Mouse (Mus musculus) hindbrain, embryonic 15.5 days (tissue): Measurements from ENCODE around the gene Panx2. TPM values are rescaled to one million over a fixed set of nuclear protein-coding genes. Genes with fewer than 3 reads are reported as not detected.
A peak's percentile ranks its signal among the peaks of the same experiment; 100 is the strongest.

Experiments used
- ATAC-seq: fragments of 200-750 bp; cut with Nextera tagmentation; 2 replicates; pipeline ENCODE4 v1.8.0; 2017; ENCODE audit warnings: low read depth, moderate number of reproducible peaks, moderate TSS enrichment; ENCODE audit not compliant: low FRiP score
- H3K27ac ChIP-seq: fragments of 300-500 bp; sonication (generic); replicated peaks from 2 replicates; pipeline ENCODE4 v1.5.1; 2015; ENCODE audit warnings: mild to moderate bottlenecking, inconsistent platforms
- H3K27me3 ChIP-seq: fragments of 300-500 bp; sonication (generic); 2 replicates; pipeline ENCODE4 v1.6.1; 2015; ENCODE audit warnings: control low read depth, inconsistent platforms
- H3K36me3 ChIP-seq: fragments of 300-500 bp; sonication (generic); 2 replicates; pipeline ENCODE4 v1.6.1; 2015; ENCODE audit warnings: control low read depth, inconsistent platforms
- H3K4me1 ChIP-seq: fragments of 300-500 bp; sonication (generic); replicated peaks from 2 replicates; pipeline ENCODE4 v1.6.1; 2015; ENCODE audit warnings: control low read depth, inconsistent platforms
- H3K4me2 ChIP-seq: fragments of 300-500 bp; sonication (generic); 2 replicates; pipeline ENCODE4 v1.6.1; 2015; ENCODE audit warnings: moderate library complexity, mild to moderate bottlenecking, inconsistent platforms
- H3K4me3 ChIP-seq: fragments of 300-500 bp; sonication (generic); 2 replicates; pipeline ENCODE4 v1.5.1; 2015; ENCODE audit warnings: mild to moderate bottlenecking, inconsistent platforms
- H3K9ac ChIP-seq: fragments of 300-500 bp; sonication (generic); 2 replicates; pipeline ENCODE4 v1.6.1; 2015; ENCODE audit warnings: inconsistent platforms
- H3K9me3 ChIP-seq: fragments of 300-500 bp; sonication (generic); 2 replicates; pipeline ENCODE4 v1.6.1; 2016; ENCODE audit warnings: control low read depth, inconsistent platforms
- WGBS: fragments of 180-500 bp; shearing (Covaris S2); methylation state at CpG from one replicate; pipeline ENCODE4 v1.1.7; 2015; 5-methylcytosine and 5-hydroxymethylcytosine counted together
- polyA plus RNA-seq: library from polyadenylated mRNA; unstranded; fragments of >200 nt; fragmentation: Nextera tagmentation; extraction: Ambion mirVana; gene quantifications from 2 replicates; pipeline ENCODE4 v1.2.1, GENCODE M21; 2015

Gene Panx2
- polyA plus RNA-seq, 1 experiment from 2014 or later: 9.2 TPM

DNA sequence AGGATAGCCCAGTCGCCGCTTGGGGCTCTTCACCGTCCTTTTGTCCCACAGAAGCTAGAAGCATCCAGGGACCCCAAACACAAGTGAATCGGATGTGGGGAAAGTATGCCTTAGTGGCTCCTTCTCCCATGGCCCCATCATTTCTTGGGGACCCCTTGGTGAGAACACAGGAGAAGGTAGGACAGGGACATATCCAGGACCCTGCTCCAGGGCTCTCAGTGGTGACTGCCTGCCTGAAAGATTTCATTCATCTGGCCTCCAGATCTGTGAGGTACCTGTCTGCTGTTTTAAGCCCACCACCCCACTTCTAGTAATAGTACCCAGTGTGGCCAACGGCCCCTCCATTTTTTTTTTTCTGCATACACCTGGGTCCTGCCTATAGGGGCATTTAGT, 3.0 kb downstream of the Panx2 start:
- 84% methylated on average over 5 of the region's 5 CpGs for WGBS
- no peak for ATAC-seq
- H3K9ac ChIP-seq: no peak overlapping the region
- no peak overlapping the region for H3K27ac ChIP-seq
- H3K9me3 ChIP-seq: no peaks in the 10 kb centered on the region
- H3K27me3 ChIP-seq: peaks cover 21% of the 10 kb centered on the region
- no peak overlapping the region for H3K4me2 ChIP-seq
- no peak overlapping the region for H3K4me3 ChIP-seq
- H3K4me1 ChIP-seq: peaks cover 20% of the 10 kb centered on the region
- H3K36me3 ChIP-seq: no peaks in the 10 kb centered on the region

- Histone ChIP-seq H3K4me2 (no peak overlapping the region), H3K27me3 (peaks cover 25% of the 10 kb centered on the region), H3K4me1 (peaks cover 20% of the 10 kb centered on the region), H3K4me3 (no peak overlapping the region), H3K27ac (no peak overlapping the region), H3K9ac (no peak overlapping the region), H3K9me3 (no peaks in the 10 kb centered on the region), H3K36me3 (no peaks in the 10 kb centered on the region)
- 77% methylated on average over 7 of the region's 7 CpGs for WGBS
- ATAC-seq: no peak
Measured at GRCm38 (mm10) chr15:89063001-89063400, 3.5 kb downstream of the Panx2 start.

DNA sequence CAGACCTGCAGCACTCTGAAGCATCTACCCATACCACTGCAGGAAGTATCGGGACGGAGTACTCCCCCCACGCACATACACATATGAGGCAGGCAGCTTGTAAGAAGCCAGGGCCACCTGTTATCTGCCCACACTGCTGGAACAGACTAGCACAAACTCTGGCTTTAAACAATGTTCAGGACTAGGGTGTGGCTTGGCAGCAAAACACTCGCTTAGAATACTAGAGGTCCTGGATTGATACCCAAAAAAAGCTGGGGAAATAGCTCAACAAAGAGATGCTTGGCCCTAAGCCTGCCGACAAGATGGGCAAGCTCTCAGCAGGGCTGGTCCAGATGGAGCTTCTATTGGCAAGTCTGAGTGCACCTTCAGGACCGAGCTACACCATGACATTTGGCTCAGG, 4.0 kb downstream of the Panx2 start:
- no peak overlapping the region for H3K9ac ChIP-seq
- no peak overlapping the region for H3K4me3 ChIP-seq
- H3K27ac ChIP-seq: no peak overlapping the region
- peaks cover 20% of the 10 kb centered on the region for H3K4me1 ChIP-seq
- H3K4me2 ChIP-seq: no peak overlapping the region
- H3K9me3 ChIP-seq: no peaks in the 10 kb centered on the region
- peaks cover 25% of the 10 kb centered on the region for H3K27me3 ChIP-seq
- no peaks in the 10 kb centered on the region for H3K36me3 ChIP-seq
- whole genome bisulfite sequencing: 71% methylated on average over 6 of the region's 6 CpGs
- ATAC-seq: no peak

- no peak overlapping the region for H3K4me2 ChIP-seq
- ATAC-seq: no peak
- H3K36me3 ChIP-seq: no peaks in the 10 kb centered on the region
- H3K4me1 ChIP-seq: peaks cover 12% of the 10 kb centered on the region
- 96% methylated on average over 5 of the region's 5 CpGs for WGBS
- no peak overlapping the region for H3K27ac ChIP-seq
- no peak overlapping the region for H3K9ac ChIP-seq
- no peaks in the 10 kb centered on the region for H3K9me3 ChIP-seq
- H3K4me3 ChIP-seq: no peak overlapping the region
- peaks cover 25% of the 10 kb centered on the region for H3K27me3 ChIP-seq
Measured at GRCm38 (mm10) chr15:89064891-89065290, 5.4 kb downstream of the Panx2 start.

- peaks cover 25% of the 10 kb centered on the region for H3K27me3 ChIP-seq
- H3K4me1 ChIP-seq: no peaks in the 10 kb centered on the region; the same call in 1 of the 2 replicates
- WGBS: 42% methylated on average over 35 of the region's 35 CpGs
- H3K36me3 ChIP-seq: no peaks in the 10 kb centered on the region
- ATAC-seq: no peak
- H3K4me2 ChIP-seq: no peak overlapping the region
- no peaks in the 10 kb centered on the region for H3K9me3 ChIP-seq
- no peak overlapping the region for H3K9ac ChIP-seq
- no peak overlapping the region for H3K4me3 ChIP-seq
- no peak overlapping the region for H3K27ac ChIP-seq
Measured at GRCm38 (mm10) chr15:89067609-89068008, 8.1 kb downstream of the Panx2 start.

- ATAC-seq: no peak
- H3K9me3 ChIP-seq: no peaks in the 10 kb centered on the region
- H3K9ac ChIP-seq: no peak overlapping the region
- WGBS: 38% methylated on average over 26 of the region's 26 CpGs
- no peak overlapping the region for H3K27ac ChIP-seq
- peaks cover 25% of the 10 kb centered on the region for H3K27me3 ChIP-seq
- H3K36me3 ChIP-seq: no peaks in the 10 kb centered on the region
- no peak overlapping the region for H3K4me2 ChIP-seq
- no peak overlapping the region for H3K4me3 ChIP-seq
- no peaks in the 10 kb centered on the region; the same call in 1 of the 2 replicates for H3K4me1 ChIP-seq
Measured at GRCm38 (mm10) chr15:89068226-89068625, 8.7 kb downstream of the Panx2 start.

DNA sequence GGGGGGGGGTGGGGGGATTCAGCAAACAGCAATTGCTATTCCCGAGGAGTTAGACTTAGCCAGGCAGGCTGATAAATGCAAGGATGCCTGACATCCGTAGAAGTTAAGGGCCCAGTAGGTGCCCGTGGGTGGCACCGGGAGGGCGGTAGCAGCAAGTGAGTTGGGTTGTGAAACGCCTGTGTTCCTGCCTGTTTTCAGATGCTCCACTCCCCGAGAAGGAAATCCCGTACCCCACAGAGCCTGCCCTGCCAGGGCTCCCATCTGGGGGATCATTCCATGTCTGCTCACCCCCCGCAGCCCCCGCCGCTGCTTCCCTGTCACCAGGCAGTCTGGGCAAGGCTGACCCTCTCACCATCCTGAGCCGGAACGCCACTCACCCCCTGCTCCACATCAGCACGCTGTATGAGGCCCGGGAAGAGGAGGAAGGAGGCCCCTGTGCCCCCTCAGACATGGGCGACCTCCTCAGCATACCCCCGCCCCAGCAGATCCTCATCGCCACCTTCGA, 9.9 kb downstream of the Panx2 start:
- ATAC-seq: no peak
- peaks cover 25% of the 10 kb centered on the region for H3K27me3 ChIP-seq
- H3K4me2 ChIP-seq: no peak overlapping the region
- 82% methylated on average over 19 of the region's 19 CpGs for WGBS
- peaks cover 3% of the 10 kb centered on the region; the same call in 1 of the 2 replicates for H3K4me1 ChIP-seq
- no peak overlapping the region for H3K4me3 ChIP-seq
- H3K9me3 ChIP-seq: no peaks in the 10 kb centered on the region
- no peak overlapping the region for H3K9ac ChIP-seq
- no peak overlapping the region for H3K27ac ChIP-seq
- no peaks in the 10 kb centered on the region for H3K36me3 ChIP-seq

DNA sequence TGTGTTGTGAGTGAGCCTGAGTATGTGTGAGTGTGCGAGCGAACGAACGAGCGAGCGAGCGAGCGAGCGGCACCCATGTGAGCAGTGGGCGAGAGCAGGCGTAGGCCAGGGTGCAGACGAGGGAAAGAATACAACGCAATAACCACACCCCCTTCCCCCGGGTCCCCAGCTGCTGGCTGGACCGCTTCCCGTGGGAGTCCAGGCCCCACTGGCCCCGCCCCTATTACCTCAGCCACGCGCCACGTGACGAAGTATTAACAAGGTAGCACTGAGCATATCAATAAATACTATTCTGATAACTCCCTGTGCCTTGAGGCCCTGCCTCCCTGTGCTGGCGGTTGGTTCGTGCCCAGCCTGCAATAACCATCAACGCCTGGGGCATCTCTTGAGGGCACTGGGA, 11.1 kb downstream of the Panx2 start:
- Histone ChIP-seq H3K4me1 (peaks cover 16% of the 10 kb centered on the region), H3K27ac (no peak overlapping the region), H3K9me3 (no peaks in the 10 kb centered on the region), H3K4me2 (no peak overlapping the region), H3K9ac (no peak overlapping the region), H3K27me3 (peaks cover 22% of the 10 kb centered on the region), H3K4me3 (no peak overlapping the region), H3K36me3 (no peaks in the 10 kb centered on the region)
- ATAC-seq: no peak
- WGBS: 74% methylated on average over 24 of the region's 24 CpGs

DNA sequence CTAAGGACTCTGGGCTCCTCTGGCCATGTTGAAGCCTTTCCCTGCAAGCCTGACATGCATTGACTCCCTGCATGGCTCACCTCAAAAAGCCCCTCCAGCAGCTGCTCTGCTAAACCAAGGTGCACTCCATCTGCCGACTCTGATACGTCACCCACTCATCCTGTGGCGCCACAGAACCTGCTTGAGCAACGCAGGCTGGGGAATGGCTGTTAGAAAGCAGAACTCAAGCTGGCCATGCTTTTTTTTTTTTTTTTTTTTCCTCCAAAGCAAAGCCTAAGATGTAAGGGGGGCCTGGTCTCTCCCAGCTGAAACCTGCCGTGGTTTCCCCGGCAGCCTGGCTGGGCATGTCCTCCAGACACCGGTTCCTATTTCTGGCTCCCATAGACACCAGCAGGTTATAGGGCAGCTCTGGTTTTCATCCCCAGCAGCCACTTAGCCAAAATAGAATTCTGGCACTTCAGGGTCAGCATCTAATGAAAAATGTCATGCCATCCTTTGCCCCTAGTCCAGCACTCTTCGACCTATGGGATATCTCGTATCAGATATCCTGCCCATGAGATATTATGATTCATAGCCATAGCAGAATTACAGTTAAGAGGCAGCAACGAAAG, 14.6 kb downstream of the Panx2 start:
- ATAC-seq: no peak
- H3K4me1 ChIP-seq: peaks cover 42% of the 10 kb centered on the region
- H3K9ac ChIP-seq: no peak overlapping the region
- H3K27ac ChIP-seq: peak overlapping the region; percentile 93; the same call in 1 of the 2 replicates
- no peak overlapping the region for H3K4me3 ChIP-seq
- H3K4me2 ChIP-seq: no peak overlapping the region
- H3K36me3 ChIP-seq: no peaks in the 10 kb centered on the region
- H3K9me3 ChIP-seq: no peaks in the 10 kb centered on the region
- no peaks in the 10 kb centered on the region for H3K27me3 ChIP-seq
- WGBS: 86% methylated on average over 10 of the region's 10 CpGs

DNA sequence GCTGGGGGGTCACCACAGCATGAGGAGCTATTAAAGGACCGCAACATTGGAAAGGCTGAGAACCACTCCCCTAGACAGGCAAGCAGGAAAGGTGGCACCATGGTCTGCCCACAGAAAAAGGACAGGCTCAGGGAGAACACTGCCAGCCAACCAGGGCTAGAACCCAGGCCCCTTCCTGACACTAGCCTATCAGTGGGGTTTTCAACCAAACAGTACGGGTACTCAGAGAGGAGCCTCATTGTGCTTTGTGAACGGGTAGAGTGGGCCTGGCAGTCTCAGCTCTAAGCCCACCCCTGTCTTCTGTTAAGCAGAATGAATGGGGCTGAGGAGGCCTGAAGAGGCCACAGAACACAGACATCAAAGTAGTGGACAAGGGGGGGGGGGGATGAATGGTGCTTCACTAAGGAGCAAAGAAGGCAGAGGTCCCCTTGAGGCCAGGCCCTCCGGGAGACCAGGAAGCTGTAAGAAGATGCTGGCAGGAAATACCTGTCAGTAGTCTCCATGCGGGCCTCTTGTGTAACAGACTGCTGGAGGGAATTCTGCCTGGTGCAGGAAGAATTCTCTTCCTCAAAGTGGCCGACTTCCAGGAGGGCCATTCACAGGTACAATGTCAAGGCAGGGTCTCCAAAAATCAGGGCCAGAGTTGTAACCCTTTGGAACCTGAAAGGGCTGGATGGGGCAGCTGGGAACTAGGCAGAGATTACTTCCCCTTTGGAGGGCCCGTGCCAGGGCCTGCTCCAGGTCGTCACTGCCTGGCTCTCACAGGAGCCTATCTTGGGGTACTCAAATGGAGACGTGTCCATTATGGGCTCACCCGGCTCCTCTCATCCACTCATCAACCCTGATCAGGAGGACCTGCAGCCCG, 15.3 kb downstream of the Panx2 start, which contains the start of gene Trabd:
TSS of gene Trabd (plus strand) at position 512 of the 865 bp plus-strand sequence.
- no peak for ATAC-seq
- Histone ChIP-seq H3K36me3 (0 out of 2 replicates have a peak, but pooled peaks cover 2% of the 10 kb centered on the region), H3K4me2 (peak within 1 kb of the TSS; percentile 79), H3K4me1 (peaks cover 42% of the 10 kb centered on the region), H3K9ac (peak within 1 kb of the TSS; percentile 84), H3K27ac (peak within 1 kb of the TSS; percentile 93), H3K4me3 (peak within 1 kb of the TSS; percentile 89), H3K27me3 (no peaks in the 10 kb centered on the region), H3K9me3 (no peaks in the 10 kb centered on the region)
- 25% methylated on average over 11 of the region's 11 CpGs for WGBS

- ATAC-seq: peak; percentile 93
- Histone ChIP-seq H3K9ac (peak overlapping the region; percentile 84), H3K4me3 (peak overlapping the region; percentile 89), H3K9me3 (no peaks in the 10 kb centered on the region), H3K4me1 (peaks cover 42% of the 10 kb centered on the region), H3K36me3 (0 out of 2 replicates have a peak, but pooled peaks cover 2% of the 10 kb centered on the region), H3K27ac (peak overlapping the region; percentile 93), H3K4me2 (peak overlapping the region; percentile 79), H3K27me3 (no peaks in the 10 kb centered on the region)
- under 1% methylated on average over 54 of the region's 59 CpGs for WGBS
Measured at GRCm38 (mm10) chr15:89075478-89076147, 16.1 kb downstream of the Panx2 start.
